Mouse (Mus musculus): ENCODE results near the gene Uimc1. TPM values are rescaled to one million over a fixed set of nuclear protein-coding genes. Genes with fewer than 3 reads are reported as not detected.

Gene Uimc1
- polyA plus RNA-seq, 1 experiment from 2014 or later = 20.7 TPM

DNA sequence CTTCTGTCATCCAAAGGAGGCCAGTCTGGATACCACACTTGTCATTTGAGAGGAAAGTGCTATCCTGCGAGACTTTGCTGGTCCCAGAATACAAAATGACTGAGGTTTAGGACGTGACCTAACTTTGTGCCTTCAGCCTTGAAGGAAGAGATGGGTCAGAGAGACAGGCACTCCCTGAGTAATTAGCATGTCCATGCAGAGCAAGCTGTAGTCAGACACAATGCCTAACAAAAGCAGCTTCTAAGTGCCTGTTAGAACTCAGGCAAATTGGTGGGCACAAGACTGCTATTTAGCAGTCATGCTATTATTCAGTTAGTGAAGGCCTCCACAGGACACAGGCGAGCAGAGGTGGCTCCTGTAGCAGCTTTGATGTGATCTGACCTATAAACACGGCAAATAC lies 77.8 kb downstream of the Uimc1 start:
- no peaks in the 10 kb centered on the region for H3K9me3 ChIP-seq (replicated peaks; ENCODE audit: control insufficient read depth, low read length)
- no peak overlapping the region for H3K4me3 ChIP-seq (ENCODE audit: low read depth, low read length)
- no peak overlapping the region for H3K9ac ChIP-seq (ENCODE audit: low read length)
- H3K4me1 ChIP-seq (ENCODE audit: control insufficient read depth, insufficient read depth, low read length) = no peaks in the 10 kb centered on the region
- no peaks in the 10 kb centered on the region for H3K36me3 ChIP-seq (ENCODE audit: control insufficient read depth, insufficient read depth, low read length)
- no peak overlapping the region for H3K27ac ChIP-seq (ENCODE audit: low read depth, low read length)
- DNase-seq (ENCODE audit: low spot score) = no peak
- H3K27me3 ChIP-seq (replicated peaks; ENCODE audit: control insufficient read depth, insufficient read depth, low read length) = no peaks in the 10 kb centered on the region
- no peak for ATAC-seq
- H3K4me2 ChIP-seq (ENCODE audit: low read length) = no peak overlapping the region
- WGBS = 41% methylated on average over 4 of the region's 4 CpGs

DNA sequence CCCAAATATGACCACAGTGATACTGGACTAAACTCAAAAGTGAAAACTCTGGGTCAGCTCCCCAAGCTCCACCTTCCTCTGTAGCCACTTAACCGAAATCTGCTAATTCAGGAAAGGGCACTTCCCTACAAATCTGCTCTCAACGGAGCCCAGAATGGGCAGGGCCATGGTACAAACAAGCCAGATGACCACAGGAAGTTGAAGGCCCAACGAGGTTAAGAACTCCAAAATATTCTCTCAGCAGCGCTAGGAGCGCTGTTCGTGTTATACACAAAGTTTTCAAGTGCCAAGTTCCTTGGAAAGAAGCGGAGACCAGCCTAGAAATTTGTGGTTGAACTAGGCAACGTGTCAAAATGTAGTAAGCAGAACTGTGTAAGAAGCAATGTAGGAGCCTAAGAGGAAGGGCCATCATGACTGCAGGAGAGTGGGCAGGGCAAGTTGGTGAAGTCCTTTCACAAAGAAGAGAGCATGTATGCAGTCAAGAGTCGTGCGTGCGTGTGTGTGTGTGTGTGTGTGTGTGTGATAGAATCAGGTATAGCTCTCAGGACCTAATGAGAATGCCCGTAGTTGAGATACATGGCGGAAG lies 78.8 kb downstream of the Uimc1 start, which contains the start of gene Hk3:
Gene Hk3, minus strand, starts transcription at position 192 of the 586 bp plus-strand sequence.
- H3K36me3 ChIP-seq (ENCODE audit: control insufficient read depth, insufficient read depth, low read length) = no peaks in the 10 kb centered on the region
- H3K27me3 ChIP-seq (replicated peaks; ENCODE audit: control insufficient read depth, insufficient read depth, low read length) = no peaks in the 10 kb centered on the region
- ATAC-seq (no peak), DNase-seq (ENCODE audit: low spot score) (no peak)
- no peak within 1 kb of the TSS for H3K4me2 ChIP-seq (ENCODE audit: low read length)
- no peaks in the 10 kb centered on the region for H3K4me1 ChIP-seq (ENCODE audit: control insufficient read depth, insufficient read depth, low read length)
- H3K27ac ChIP-seq (ENCODE audit: low read depth, low read length) = no peak within 1 kb of the TSS
- 88% methylated on average over 13 of the region's 13 CpGs for WGBS
- no peak within 1 kb of the TSS for H3K9ac ChIP-seq (ENCODE audit: low read length)
- no peak within 1 kb of the TSS for H3K4me3 ChIP-seq (ENCODE audit: low read depth, low read length)
- H3K9me3 ChIP-seq (replicated peaks; ENCODE audit: control insufficient read depth, low read length) = no peaks in the 10 kb centered on the region

GRCm38 (mm10) chr13:55020051-55020450 lies 80.0 kb downstream of the Uimc1 start:
- H3K27me3 ChIP-seq (replicated peaks; ENCODE audit: control insufficient read depth, insufficient read depth, low read length) = no peaks in the 10 kb centered on the region
- H3K27ac ChIP-seq (ENCODE audit: low read depth, low read length) = no peak overlapping the region
- 90% methylated on average over 4 of the region's 4 CpGs for WGBS
- H3K9ac ChIP-seq (ENCODE audit: low read length) = no peak overlapping the region
- H3K9me3 ChIP-seq (replicated peaks; ENCODE audit: control insufficient read depth, low read length) = no peaks in the 10 kb centered on the region
- no peak for DNase-seq (ENCODE audit: low spot score)
- no peaks in the 10 kb centered on the region for H3K36me3 ChIP-seq (ENCODE audit: control insufficient read depth, insufficient read depth, low read length)
- H3K4me2 ChIP-seq (ENCODE audit: low read length) = no peak overlapping the region
- H3K4me1 ChIP-seq (ENCODE audit: control insufficient read depth, insufficient read depth, low read length) = no peaks in the 10 kb centered on the region
- ATAC-seq = no peak
- H3K4me3 ChIP-seq (ENCODE audit: low read depth, low read length) = no peak overlapping the region

DNA sequence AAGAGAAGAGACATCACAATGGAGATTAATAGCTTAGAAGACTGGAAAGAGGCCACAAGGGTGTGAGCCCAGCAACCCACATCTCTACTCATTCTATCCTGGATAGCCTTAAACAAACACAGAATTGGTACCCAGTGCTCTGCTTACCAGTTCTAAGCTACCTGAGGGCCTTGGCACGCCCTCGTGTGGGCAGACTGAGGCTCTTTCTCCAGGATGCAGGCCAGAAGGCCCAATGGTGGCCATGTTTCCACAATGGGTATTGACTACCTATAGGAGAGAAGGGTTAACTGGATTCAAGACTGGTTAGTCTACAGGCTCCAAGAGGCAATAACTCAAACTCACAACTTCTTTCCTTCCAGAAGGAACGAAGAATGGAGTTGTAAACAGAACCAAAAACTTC lies 80.9 kb downstream of the Uimc1 start:
- H3K36me3 ChIP-seq (ENCODE audit: control insufficient read depth, insufficient read depth, low read length) = no peaks in the 10 kb centered on the region
- no peak overlapping the region for H3K9ac ChIP-seq (ENCODE audit: low read length)
- H3K27me3 ChIP-seq (replicated peaks; ENCODE audit: control insufficient read depth, insufficient read depth, low read length) = no peaks in the 10 kb centered on the region
- WGBS = 80% methylated on average over 3 of the region's 3 CpGs
- H3K4me3 ChIP-seq (ENCODE audit: low read depth, low read length) = no peak overlapping the region
- no peak overlapping the region for H3K27ac ChIP-seq (ENCODE audit: low read depth, low read length)
- DNase-seq (ENCODE audit: low spot score) (no peak), ATAC-seq (no peak)
- no peaks in the 10 kb centered on the region for H3K4me1 ChIP-seq (ENCODE audit: control insufficient read depth, insufficient read depth, low read length)
- H3K4me2 ChIP-seq (ENCODE audit: low read length) = no peak overlapping the region
- no peaks in the 10 kb centered on the region for H3K9me3 ChIP-seq (replicated peaks; ENCODE audit: control insufficient read depth, low read length)

- Histone ChIP-seq H3K4me2 (ENCODE audit: low read length) (no peak overlapping the region), H3K36me3 (ENCODE audit: control insufficient read depth, insufficient read depth, low read length) (no peaks in the 10 kb centered on the region), H3K9ac (ENCODE audit: low read length) (no peak overlapping the region), H3K27me3 (replicated peaks; ENCODE audit: control insufficient read depth, insufficient read depth, low read length) (no peaks in the 10 kb centered on the region), H3K4me3 (ENCODE audit: low read depth, low read length) (no peak overlapping the region), H3K9me3 (replicated peaks; ENCODE audit: control insufficient read depth, low read length) (no peaks in the 10 kb centered on the region), H3K27ac (ENCODE audit: low read depth, low read length) (no peak overlapping the region), H3K4me1 (ENCODE audit: control insufficient read depth, insufficient read depth, low read length) (no peaks in the 10 kb centered on the region)
- DNase-seq (ENCODE audit: low spot score) (no peak), ATAC-seq (no peak)
- 88% methylated on average over 9 of the region's 9 CpGs for WGBS
Measured at GRCm38 (mm10) chr13:55018700-55019099, 81.4 kb downstream of the Uimc1 start.

DNA sequence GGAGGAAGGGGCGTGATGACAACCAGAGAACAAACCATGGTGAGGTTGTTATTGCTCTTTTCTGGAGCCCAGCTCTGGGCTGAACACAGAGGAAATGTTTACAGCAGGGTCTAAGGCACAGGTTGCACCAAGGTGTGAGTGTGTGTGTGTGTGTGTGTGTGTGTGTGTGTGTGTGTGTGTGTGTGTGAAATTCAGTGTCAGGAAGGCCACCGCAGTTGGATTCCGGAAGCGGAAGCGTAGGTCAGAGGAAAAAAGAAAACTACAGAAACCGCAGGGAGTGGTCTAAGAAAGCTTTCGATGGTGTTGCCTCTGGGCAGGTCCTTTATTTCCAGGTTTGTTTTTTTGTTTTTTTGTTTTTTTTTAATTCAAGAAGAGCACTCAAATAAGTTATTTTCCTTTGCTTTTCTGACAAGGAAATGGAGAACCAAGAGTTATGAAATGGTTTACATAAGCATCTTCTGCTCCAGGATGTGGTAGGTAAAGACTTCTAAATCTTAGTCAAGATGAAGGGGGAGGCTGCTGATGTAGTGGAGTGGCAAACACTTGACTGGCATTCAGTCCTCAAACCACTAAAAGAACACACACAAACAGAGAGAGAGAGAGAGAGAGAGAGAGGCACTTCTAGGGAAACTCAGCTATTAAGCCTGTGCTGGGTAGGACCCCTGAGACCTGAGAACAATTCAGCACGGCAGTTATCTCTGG lies 82.1 kb downstream of the Uimc1 start:
- no peaks in the 10 kb centered on the region for H3K9me3 ChIP-seq (replicated peaks; ENCODE audit: control insufficient read depth, low read length)
- no peaks in the 10 kb centered on the region for H3K27me3 ChIP-seq (replicated peaks; ENCODE audit: control insufficient read depth, insufficient read depth, low read length)
- DNase-seq (ENCODE audit: low spot score) = no peak
- no peak overlapping the region for H3K9ac ChIP-seq (ENCODE audit: low read length)
- H3K4me1 ChIP-seq (ENCODE audit: control insufficient read depth, insufficient read depth, low read length) = no peaks in the 10 kb centered on the region
- no peak overlapping the region for H3K27ac ChIP-seq (ENCODE audit: low read depth, low read length)
- no peak overlapping the region for H3K4me2 ChIP-seq (ENCODE audit: low read length)
- H3K4me3 ChIP-seq (ENCODE audit: low read depth, low read length) = no peak overlapping the region
- WGBS = 78% methylated on average over 8 of the region's 8 CpGs
- H3K36me3 ChIP-seq (ENCODE audit: control insufficient read depth, insufficient read depth, low read length) = no peaks in the 10 kb centered on the region
- no peak for ATAC-seq

- WGBS = 90% methylated on average over 12 of the region's 12 CpGs
- no peak for DNase-seq (ENCODE audit: low spot score)
- H3K27ac ChIP-seq (ENCODE audit: low read depth, low read length) = no peak overlapping the region
- no peak for ATAC-seq
- H3K4me1 ChIP-seq (ENCODE audit: control insufficient read depth, insufficient read depth, low read length) = no peaks in the 10 kb centered on the region
- no peaks in the 10 kb centered on the region for H3K9me3 ChIP-seq (replicated peaks; ENCODE audit: control insufficient read depth, low read length)
- no peak overlapping the region for H3K4me3 ChIP-seq (ENCODE audit: low read depth, low read length)
- H3K9ac ChIP-seq (ENCODE audit: low read length) = no peak overlapping the region
- H3K4me2 ChIP-seq (ENCODE audit: low read length) = no peak overlapping the region
- no peaks in the 10 kb centered on the region for H3K36me3 ChIP-seq (ENCODE audit: control insufficient read depth, insufficient read depth, low read length)
- no peaks in the 10 kb centered on the region for H3K27me3 ChIP-seq (replicated peaks; ENCODE audit: control insufficient read depth, insufficient read depth, low read length)
Measured at GRCm38 (mm10) chr13:55017154-55017897, 82.8 kb downstream of the Uimc1 start.

GRCm38 (mm10) chr13:55014451-55014850 lies 85.6 kb downstream of the Uimc1 start:
- WGBS = 70% methylated on average over 9 of the region's 9 CpGs
- no peaks in the 10 kb centered on the region for H3K27me3 ChIP-seq (replicated peaks; ENCODE audit: control insufficient read depth, insufficient read depth, low read length)

More at GRCm38 (mm10) chr13:55014451-55014850, 85.6 kb downstream of the Uimc1 start:
- no peak for ATAC-seq
- Histone ChIP-seq H3K4me2 (ENCODE audit: low read length) (no peak overlapping the region), H3K4me3 (ENCODE audit: low read depth, low read length) (no peak overlapping the region), H3K4me1 (ENCODE audit: control insufficient read depth, insufficient read depth, low read length) (no peaks in the 10 kb centered on the region), H3K36me3 (ENCODE audit: control insufficient read depth, insufficient read depth, low read length) (no peaks in the 10 kb centered on the region), H3K9ac (ENCODE audit: low read length) (no peak overlapping the region), H3K9me3 (replicated peaks; ENCODE audit: control insufficient read depth, low read length) (no peaks in the 10 kb centered on the region), H3K27ac (ENCODE audit: low read depth, low read length) (no peak overlapping the region)
- no peak for DNase-seq (ENCODE audit: low spot score)
